Mouse (Mus musculus): ENCODE results near the gene Sgsm1.

DNA sequence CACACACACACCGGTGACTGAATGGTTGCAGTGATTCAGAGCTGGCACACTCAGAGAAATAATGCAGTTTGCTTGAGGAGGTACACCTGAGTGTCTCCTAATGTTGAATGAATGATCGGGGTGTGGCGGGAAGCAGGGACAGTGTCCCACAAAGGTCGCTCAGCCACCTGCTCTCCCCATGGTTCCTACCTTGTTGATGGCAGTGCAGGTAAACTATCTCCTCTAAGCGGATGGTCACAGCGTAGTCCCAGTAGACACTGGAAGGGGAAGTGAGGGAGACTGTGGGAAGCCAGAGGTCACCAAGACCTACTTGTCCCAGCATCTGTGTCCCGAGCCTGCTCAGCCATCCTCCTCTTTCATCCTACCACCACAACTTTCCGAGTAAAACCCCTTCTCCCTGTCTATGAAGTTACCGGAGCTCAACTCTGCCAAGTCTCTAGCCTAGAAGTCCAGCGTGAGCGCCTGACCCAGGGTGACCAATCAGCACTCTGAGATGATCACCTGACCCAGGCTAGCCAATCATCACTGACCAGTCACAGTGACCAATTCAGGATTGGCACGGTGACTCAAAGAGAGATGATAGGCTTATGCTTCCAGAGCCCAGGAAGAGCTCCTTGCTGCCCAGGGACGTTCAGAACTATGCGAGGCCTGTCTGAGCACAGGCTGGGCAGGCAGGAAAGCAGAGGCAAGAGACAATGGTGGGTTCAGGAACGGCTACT lies 30.3 kb downstream of the Sgsm1 start:
- TF ChIP-seq GATA1 (IDR thresholded peaks at IDR 0.05; ENCODE audit: borderline replicate concordance, low read length) (no peak), FLI1 (IDR thresholded peaks at IDR 0.05; ENCODE audit: low read length) (no peak)

Data from megakaryocyte, embryonic 14.5 days (primary cell).